Mouse (Mus musculus): ENCODE data around the gene F12.

DNA sequence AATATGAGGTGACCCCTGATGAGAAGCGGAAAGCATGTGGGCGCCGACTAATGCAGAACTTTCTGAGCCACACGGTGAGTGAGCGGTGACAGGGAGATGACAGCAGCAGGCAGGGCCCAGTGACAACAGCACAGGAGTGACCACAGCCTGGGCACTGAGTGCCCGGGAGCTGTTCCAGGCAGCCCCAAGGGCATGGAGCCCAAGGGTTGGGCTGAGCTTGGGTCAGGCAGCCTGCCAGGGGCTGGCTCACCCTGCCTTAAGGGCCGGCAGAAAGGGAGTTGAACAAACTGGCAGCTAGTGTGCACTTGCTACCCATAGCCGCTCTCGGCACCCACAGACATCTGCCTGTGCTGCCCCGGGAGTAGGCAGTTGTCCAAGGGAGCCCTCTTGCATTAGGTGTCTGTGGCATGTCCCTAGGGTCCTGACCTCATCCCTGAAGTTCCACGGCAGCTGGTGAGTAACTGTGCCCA is 24.0 kb upstream of the F12 start:
- no peak for TF ChIP-seq CTCF (IDR thresholded peaks at IDR 0.05; ENCODE audit: insufficient read depth, low read depth, low read length)
- no peak for TF ChIP-seq POLR2A (IDR thresholded peaks at IDR 0.05; ENCODE audit: insufficient read depth, low read depth, low read length)

Data from olfactory bulb, adult 2 months (tissue).